Mouse (Mus musculus) liver, embryonic 16.5 days (tissue): ENCODE measurements at regions not wholly inside any gene's neighbourhood (a gene's known extent, or its start where the extent isn't known, plus 50 kb on each side); places are given as distances from the start of the nearest gene placed in this dataset.

Experiments used
- ATAC-seq: fragments of 200-750 bp; cut with Nextera tagmentation; 2 replicates; pipeline ENCODE4 v1.8.0; 2017; ENCODE audit warnings: low read depth, mild to moderate bottlenecking, moderate number of reproducible peaks, moderate library complexity
- H3K27ac ChIP-seq: fragments of 300-500 bp; sonication (generic); 2 replicates; pipeline ENCODE4 v1.5.1; 2014; ENCODE audit warnings: mild to moderate bottlenecking, low read length
- H3K27me3 ChIP-seq: fragments of 300-500 bp; sonication (generic); 2 replicates; pipeline ENCODE4 v1.6.1; 2014; ENCODE audit warnings: low read depth, low read length, mixed read lengths; ENCODE audit not compliant: control insufficient read depth, insufficient read depth
- H3K36me3 ChIP-seq: fragments of 300-500 bp; sonication (generic); 2 replicates; pipeline ENCODE4 v1.6.1; 2014; ENCODE audit warnings: mild to moderate bottlenecking; ENCODE audit not compliant: control insufficient read depth, insufficient read depth
- H3K4me1 ChIP-seq: fragments of 300-500 bp; sonication (generic); 2 replicates; pipeline ENCODE4 v1.6.1; 2014; ENCODE audit warnings: low read depth, low read length, mixed read lengths; ENCODE audit not compliant: control insufficient read depth
- H3K4me2 ChIP-seq: fragments of 300-500 bp; sonication (generic); 2 replicates; pipeline ENCODE4 v1.6.1; 2014; ENCODE audit warnings: low read depth, low read length, mixed read lengths
- H3K4me3 ChIP-seq: fragments of 300-500 bp; sonication (generic); 2 replicates; pipeline ENCODE4 v1.5.1; 2014; ENCODE audit warnings: low read depth, mild to moderate bottlenecking, low read length
- H3K9ac ChIP-seq: fragments of 300-500 bp; sonication (generic); 2 replicates; pipeline ENCODE4 v1.6.1; 2014; ENCODE audit warnings: low read depth, low read length
- H3K9me3 ChIP-seq: fragments of 300-500 bp; sonication (generic); replicated peaks from 2 replicates; pipeline ENCODE4 v1.6.1; 2016; ENCODE audit warnings: low read length; ENCODE audit not compliant: control insufficient read depth
- WGBS: fragments of 180-500 bp; shearing (Covaris S2); extraction: QIAGEN DNeasy Blood & Tissue Kit; methylation state at CpG from one replicate; pipeline ENCODE4 v1.1.7; 2014; ENCODE audit not compliant: insufficient replicate concordance; 5-methylcytosine and 5-hydroxymethylcytosine counted together

DNA sequence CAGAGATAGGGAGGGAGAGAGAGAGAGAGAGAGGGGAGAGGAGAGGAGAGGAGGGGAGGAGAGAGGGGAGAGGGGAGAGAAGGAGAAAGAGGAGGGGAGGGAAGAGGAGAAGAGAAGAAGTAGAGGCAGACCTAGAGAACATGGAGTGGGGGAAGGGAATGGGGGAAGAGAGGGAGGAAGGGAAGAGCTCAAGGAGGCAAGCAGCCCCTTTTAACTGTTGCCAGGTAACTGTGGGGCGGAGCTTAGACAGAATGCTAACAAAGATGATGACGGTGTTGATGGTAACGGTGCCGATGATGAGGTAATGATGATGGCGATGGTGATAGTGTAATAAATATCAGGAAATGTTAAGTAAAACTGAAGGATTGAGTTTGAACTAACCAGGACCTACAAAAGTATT is 90.7 kb downstream of the Barhl2 start:
- Histone ChIP-seq H3K27ac (no peak overlapping the region), H3K27me3 (no peaks in the 10 kb centered on the region), H3K36me3 (no peaks in the 10 kb centered on the region), H3K4me1 (no peaks in the 10 kb centered on the region), H3K4me3 (no peak overlapping the region), H3K4me2 (no peak overlapping the region), H3K9me3 (no peaks in the 10 kb centered on the region), H3K9ac (no peak overlapping the region)
- no peak for ATAC-seq
- WGBS = 61% methylated on average over 5 of the region's 5 CpGs

- 68% methylated on average over 7 of the region's 7 CpGs for WGBS
- Histone ChIP-seq H3K27ac (no peak overlapping the region), H3K27me3 (no peaks in the 10 kb centered on the region), H3K4me1 (no peaks in the 10 kb centered on the region), H3K9ac (no peak overlapping the region), H3K9me3 (no peaks in the 10 kb centered on the region), H3K4me3 (no peak overlapping the region), H3K4me2 (no peak overlapping the region), H3K36me3 (no peaks in the 10 kb centered on the region)
- ATAC-seq = no peak
Measured at GRCm38 (mm10) chr5:106366006-106366405, 92.0 kb downstream of the Barhl2 start.

GRCm38 (mm10) chr5:106365094-106365493 is 92.9 kb downstream of the Barhl2 start:
- H3K27ac ChIP-seq = no peak overlapping the region
- H3K36me3 ChIP-seq = no peaks in the 10 kb centered on the region
- no peak overlapping the region for H3K9ac ChIP-seq
- H3K4me3 ChIP-seq = no peak overlapping the region
- no peaks in the 10 kb centered on the region for H3K4me1 ChIP-seq
- 36% methylated on average over 8 of the region's 8 CpGs for WGBS
- H3K27me3 ChIP-seq = no peaks in the 10 kb centered on the region
- no peaks in the 10 kb centered on the region for H3K9me3 ChIP-seq
- ATAC-seq = no peak
- no peak overlapping the region for H3K4me2 ChIP-seq

DNA sequence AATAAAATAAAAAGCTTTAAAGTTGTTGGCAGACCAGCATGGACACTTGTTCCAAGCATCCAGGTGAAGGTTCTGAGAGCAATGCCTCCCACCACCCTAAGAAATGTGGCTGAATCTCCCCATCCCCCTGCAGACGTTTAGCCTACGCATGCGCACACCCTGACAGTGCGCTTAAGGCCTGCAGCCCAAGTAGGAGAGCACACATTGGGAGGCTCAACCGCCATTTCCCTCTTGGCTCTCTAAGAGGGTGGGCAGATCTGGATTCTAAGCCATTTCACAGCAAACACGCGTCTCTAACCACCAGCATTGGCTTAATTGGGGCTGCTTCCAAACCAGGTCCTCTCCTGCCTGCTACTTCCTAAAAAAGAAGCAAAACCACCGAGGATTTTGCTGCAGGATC is 106.6 kb downstream of the Barhl2 start:
- Histone ChIP-seq H3K4me2 (no peak overlapping the region), H3K36me3 (no peaks in the 10 kb centered on the region), H3K27me3 (no peaks in the 10 kb centered on the region), H3K4me3 (no peak overlapping the region), H3K9ac (no peak overlapping the region), H3K9me3 (no peaks in the 10 kb centered on the region), H3K27ac (no peak overlapping the region), H3K4me1 (no peaks in the 10 kb centered on the region)
- 68% methylated on average over 8 of the region's 8 CpGs for WGBS
- no peak for ATAC-seq

- no peaks in the 10 kb centered on the region for H3K27me3 ChIP-seq
- no peak for ATAC-seq
- 53% methylated on average over 10 of the region's 10 CpGs for WGBS
- H3K9ac ChIP-seq = no peak overlapping the region
- no peaks in the 10 kb centered on the region for H3K4me1 ChIP-seq
- no peaks in the 10 kb centered on the region for H3K9me3 ChIP-seq
- no peaks in the 10 kb centered on the region for H3K36me3 ChIP-seq
- no peak overlapping the region for H3K27ac ChIP-seq
- no peak overlapping the region for H3K4me3 ChIP-seq
- H3K4me2 ChIP-seq = no peak overlapping the region
Measured at GRCm38 (mm10) chr5:106349851-106350515, 108.0 kb downstream of the Barhl2 start.

GRCm38 (mm10) chr5:106344308-106344707 is 113.7 kb downstream of the Barhl2 start:
- Histone ChIP-seq H3K4me1 (no peaks in the 10 kb centered on the region), H3K9ac (no peak overlapping the region), H3K9me3 (no peaks in the 10 kb centered on the region), H3K27ac (no peak overlapping the region), H3K36me3 (no peaks in the 10 kb centered on the region), H3K4me3 (no peak overlapping the region), H3K4me2 (no peak overlapping the region), H3K27me3 (no peaks in the 10 kb centered on the region)
- no peak for ATAC-seq
- 6% methylated on average over 8 of the region's 8 CpGs for WGBS

GRCm38 (mm10) chr5:106343601-106344000 is 114.4 kb downstream of the Barhl2 start:
- no peaks in the 10 kb centered on the region for H3K27me3 ChIP-seq
- no peaks in the 10 kb centered on the region for H3K9me3 ChIP-seq
- H3K9ac ChIP-seq = no peak overlapping the region
- H3K27ac ChIP-seq = no peak overlapping the region
- H3K4me2 ChIP-seq = no peak overlapping the region
- WGBS = 28% methylated on average over 6 of the region's 6 CpGs
- H3K4me1 ChIP-seq = no peaks in the 10 kb centered on the region
- no peaks in the 10 kb centered on the region for H3K36me3 ChIP-seq
- no peak overlapping the region for H3K4me3 ChIP-seq
- ATAC-seq = no peak

GRCm38 (mm10) chr5:106341361-106341760 is 116.6 kb downstream of the Barhl2 start:
- Histone ChIP-seq H3K4me1 (no peaks in the 10 kb centered on the region), H3K9ac (no peak overlapping the region), H3K27ac (no peak overlapping the region), H3K9me3 (no peaks in the 10 kb centered on the region), H3K27me3 (no peaks in the 10 kb centered on the region), H3K36me3 (no peaks in the 10 kb centered on the region), H3K4me2 (no peak overlapping the region), H3K4me3 (no peak overlapping the region)
- no peak for ATAC-seq
- 54% methylated on average over 12 of the region's 12 CpGs for WGBS

GRCm38 (mm10) chr5:106335639-106336038 is 122.3 kb downstream of the Barhl2 start:
- H3K4me2 ChIP-seq = no peak overlapping the region
- H3K27ac ChIP-seq = no peak overlapping the region
- no peaks in the 10 kb centered on the region for H3K27me3 ChIP-seq
- no peaks in the 10 kb centered on the region for H3K4me1 ChIP-seq
- no peaks in the 10 kb centered on the region for H3K36me3 ChIP-seq
- no peak overlapping the region for H3K9ac ChIP-seq
- 74% methylated on average over 11 of the region's 11 CpGs for WGBS
- H3K9me3 ChIP-seq = no peaks in the 10 kb centered on the region
- H3K4me3 ChIP-seq = no peak overlapping the region
- ATAC-seq = no peak
